Mouse (Mus musculus) urinary bladder, adult 18-20 months (tissue): ENCODE data around the gene Scn4a.
"Not testable (repeated sequence)": the region's sequence is repeated elsewhere in the genome, so short reads cannot be mapped to it uniquely, and the experiment has no call there.

Source experiments
- DNase-seq, 2 experiments: peaks; one replicate each; pipeline ENCODE4 v3.0.0; 2022; ENCODE audit warnings: low spot score in 2 of 2, mixed read lengths in 2 of 2

The Scn4a gene

GRCm38 (mm10) chr11:106355382-106356128 lies 2.5 kb upstream of the Scn4a start:
- DNase-seq: no peak

- no peak for DNase-seq
Observed at GRCm38 (mm10) chr11:106354181-106354580, 1.1 kb upstream of the Scn4a start.

GRCm38 (mm10) chr11:106351941-106352340 lies 1.1 kb downstream of the Scn4a start:
- no peak for DNase-seq

- DNase-seq: no peak
Observed at GRCm38 (mm10) chr11:106351253-106351652, 1.8 kb downstream of the Scn4a start.

GRCm38 (mm10) chr11:106350853-106351252 lies 2.2 kb downstream of the Scn4a start:
- DNase-seq: no peak

GRCm38 (mm10) chr11:106349772-106350171 lies 3.3 kb downstream of the Scn4a start:
- no peak for DNase-seq

- no peak for DNase-seq
Observed at GRCm38 (mm10) chr11:106344910-106345309, 8.2 kb downstream of the Scn4a start.

GRCm38 (mm10) chr11:106340990-106341520 lies 12.0 kb downstream of the Scn4a start:
- no peak for DNase-seq

- DNase-seq: not testable (repeated sequence)
Observed at GRCm38 (mm10) chr11:106339323-106339722, 13.8 kb downstream of the Scn4a start.

- no peak for DNase-seq
Observed at GRCm38 (mm10) chr11:106338870-106339269, 14.2 kb downstream of the Scn4a start.

- no peak for DNase-seq
Observed at GRCm38 (mm10) chr11:106338029-106338428, 15.1 kb downstream of the Scn4a start.

- no peak for DNase-seq
Observed at GRCm38 (mm10) chr11:106334066-106334465, 19.0 kb downstream of the Scn4a start.

- no peak for DNase-seq
Observed at GRCm38 (mm10) chr11:106332458-106332857, 20.6 kb downstream of the Scn4a start.

- DNase-seq: no peak
Observed at GRCm38 (mm10) chr11:106329682-106330081, 23.4 kb downstream of the Scn4a start.

GRCm38 (mm10) chr11:106329128-106329527 lies 24.0 kb downstream of the Scn4a start:
- DNase-seq: no peak

GRCm38 (mm10) chr11:106328521-106328920 lies 24.6 kb downstream of the Scn4a start:
- DNase-seq: no peak

- no peak for DNase-seq
Observed at GRCm38 (mm10) chr11:106326475-106326874, 26.6 kb downstream of the Scn4a start.

GRCm38 (mm10) chr11:106325566-106326206 lies 27.4 kb downstream of the Scn4a start:
- peak; percentile 28 to 56 for DNase-seq

- no peak for DNase-seq
Observed at GRCm38 (mm10) chr11:106324858-106325257, 28.2 kb downstream of the Scn4a start.

GRCm38 (mm10) chr11:106318406-106319366 lies 34.4 kb downstream of the Scn4a start:
- no peak for DNase-seq

- no peak for DNase-seq
Observed at GRCm38 (mm10) chr11:106317801-106318200, 35.3 kb downstream of the Scn4a start.

GRCm38 (mm10) chr11:106316416-106316815 lies 36.7 kb downstream of the Scn4a start:
- no peak for DNase-seq
